Mouse (Mus musculus): ENCODE measurements around the gene Upf3a.
"Not testable (repeated sequence)": the region's sequence is repeated elsewhere in the genome, so short reads cannot be mapped to it uniquely, and the experiment has no call there.

Upf3a gene

GRCm38 (mm10) chr8:13838289-13838688 lies 52.9 kb downstream of the Upf3a start, which contains the start of gene AF366264:
AF366264 (minus strand) TSS chr8:13838389.
- intact Hi-C loops (cut with DNase I) = not testable (repeated sequence)

DNA sequence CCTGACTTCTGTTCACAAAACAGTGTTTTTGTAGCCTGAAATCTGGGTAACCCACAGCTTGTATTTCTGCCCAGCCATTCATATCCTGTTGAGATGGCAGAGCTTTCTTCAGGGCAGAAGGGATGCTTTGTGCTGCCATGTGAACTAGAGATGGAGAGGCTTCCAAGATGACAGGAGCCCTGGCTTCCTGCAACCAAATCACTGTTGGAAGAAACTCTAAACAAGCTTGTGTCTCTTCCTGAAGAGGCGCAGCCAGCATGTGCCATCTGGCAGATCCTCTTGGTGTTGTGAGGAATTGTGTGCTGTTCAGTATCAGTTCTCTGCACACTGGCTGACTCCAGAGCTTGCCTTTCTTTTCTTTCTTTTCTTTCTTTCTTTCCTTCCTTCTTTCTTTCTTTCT lies 57.9 kb downstream of the Upf3a start:
- intact Hi-C loops (cut with DNase I) = not testable (repeated sequence)
